Mouse (Mus musculus) testis, adult 2 months (tissue): ENCODE results near the gene Rab3gap2. TPM values are rescaled to one million over a fixed set of nuclear protein-coding genes. Genes with fewer than 3 reads are reported as not detected.

ENCODE experiments used
- H3K27ac ChIP-seq: fragments of 200-500 bp; 2 replicates; pipeline ENCODE4 v1.5.1; 2012; ENCODE audit warnings: low read depth, low read length; ENCODE audit not compliant: control insufficient read depth, insufficient read depth
- H3K27me3 ChIP-seq: fragments of 200-500 bp; 2 replicates; pipeline ENCODE4 v1.6.1; 2012; ENCODE audit warnings: mild to moderate bottlenecking, low read length, moderate library complexity; ENCODE audit not compliant: control insufficient read depth, insufficient read depth
- H3K36me3 ChIP-seq: fragments of 200-500 bp; 2 replicates; pipeline ENCODE4 v1.6.1; 2012; ENCODE audit warnings: mild to moderate bottlenecking, low read length; ENCODE audit not compliant: control insufficient read depth, insufficient read depth
- H3K4me1 ChIP-seq: fragments of 200-500 bp; 2 replicates; pipeline ENCODE4 v1.6.1; 2012; ENCODE audit warnings: low read length; ENCODE audit not compliant: control insufficient read depth, insufficient read depth
- H3K4me3 ChIP-seq: fragments of 200-500 bp; 2 replicates; pipeline ENCODE4 v1.5.1; 2012; ENCODE audit warnings: low read depth, mild to moderate bottlenecking, low read length, moderate library complexity, mixed read lengths; ENCODE audit not compliant: control insufficient read depth
- CTCF ChIP-seq: fragments of 200-500 bp; IDR thresholded peaks from 2 replicates; pipeline ENCODE4 v1.5.1; 2012; ENCODE audit warnings: low read depth, mild to moderate bottlenecking, inconsistent platforms, low read length, moderate library complexity; ENCODE audit not compliant: control insufficient read depth, insufficient read depth, insufficient replicate concordance
- POLR2A ChIP-seq: fragments of 200-500 bp; IDR thresholded peaks from 2 replicates; pipeline ENCODE4 v1.6.1; 2012; ENCODE audit warnings: low read depth, mild to moderate bottlenecking, inconsistent platforms, low read length, moderate library complexity; ENCODE audit not compliant: control insufficient read depth
- polyA plus RNA-seq: library from polyadenylated mRNA; depleted of rRNA; stranded (reverse); fragments of >200 nt; gene quantifications from 2 replicates; pipeline ENCODE4 v1.2.3, GENCODE M21; 2012

Rab3gap2 gene
- polyA plus RNA-seq, 1 experiment: 13.7 TPM

- no peak overlapping the region for H3K27ac ChIP-seq
- no peak overlapping the region for H3K4me3 ChIP-seq
- H3K4me1 ChIP-seq: no peaks in the 10 kb centered on the region
- TF ChIP-seq CTCF: no peak
- no peaks in the 10 kb centered on the region; the same call in 1 of the 2 replicates for H3K36me3 ChIP-seq
- H3K27me3 ChIP-seq: no peaks in the 10 kb centered on the region
Measured at GRCm38 (mm10) chr1:185298496-185298895, 94.6 kb downstream of the Rab3gap2 start.

GRCm38 (mm10) chr1:185302816-185303215 is 98.9 kb downstream of the Rab3gap2 start:
- H3K27me3 ChIP-seq: no peaks in the 10 kb centered on the region
- peak overlapping the region; percentile 69 for H3K4me3 ChIP-seq
- TF ChIP-seq CTCF: no peak
- no peak for TF ChIP-seq POLR2A
- H3K27ac ChIP-seq: no peak overlapping the region
- no peaks in the 10 kb centered on the region for H3K4me1 ChIP-seq
- H3K36me3 ChIP-seq: no peaks in the 10 kb centered on the region

- H3K36me3 ChIP-seq: no peaks in the 10 kb centered on the region
- TF ChIP-seq POLR2A: no peak
- TF ChIP-seq CTCF: no peak
Measured at GRCm38 (mm10) chr1:185306836-185307235, 102.9 kb downstream of the Rab3gap2 start.

GRCm38 (mm10) chr1:185307645-185308044 is 103.7 kb downstream of the Rab3gap2 start:
- H3K27ac ChIP-seq: no peak overlapping the region
- no peaks in the 10 kb centered on the region for H3K4me1 ChIP-seq
- H3K4me3 ChIP-seq: no peak overlapping the region
- H3K36me3 ChIP-seq: no peaks in the 10 kb centered on the region
- TF ChIP-seq POLR2A (no peak), CTCF (no peak)
- H3K27me3 ChIP-seq: no peaks in the 10 kb centered on the region

More at GRCm38 (mm10) chr1:185306836-185307235, 102.9 kb downstream of the Rab3gap2 start:
- Histone ChIP-seq H3K27me3 (no peaks in the 10 kb centered on the region), H3K27ac (no peak overlapping the region), H3K4me3 (no peak overlapping the region), H3K4me1 (no peaks in the 10 kb centered on the region)

GRCm38 (mm10) chr1:185308334-185308733 is 104.4 kb downstream of the Rab3gap2 start:
- Histone ChIP-seq H3K36me3 (no peaks in the 10 kb centered on the region), H3K27me3 (no peaks in the 10 kb centered on the region), H3K27ac (no peak overlapping the region), H3K4me1 (no peaks in the 10 kb centered on the region), H3K4me3 (no peak overlapping the region)
- TF ChIP-seq CTCF (no peak), POLR2A (no peak)

GRCm38 (mm10) chr1:185308908-185309307 is 105.0 kb downstream of the Rab3gap2 start:
- H3K4me1 ChIP-seq: no peaks in the 10 kb centered on the region
- H3K27me3 ChIP-seq: no peaks in the 10 kb centered on the region
- no peak overlapping the region for H3K4me3 ChIP-seq
- TF ChIP-seq POLR2A (no peak), CTCF (no peak)
- no peaks in the 10 kb centered on the region; the same call in 1 of the 2 replicates for H3K36me3 ChIP-seq
- no peak overlapping the region for H3K27ac ChIP-seq

- no peak for TF ChIP-seq CTCF
- TF ChIP-seq POLR2A: no peak
- Histone ChIP-seq H3K27me3 (no peaks in the 10 kb centered on the region), H3K4me1 (no peaks in the 10 kb centered on the region), H3K27ac (no peak overlapping the region), H3K4me3 (no peak overlapping the region), H3K36me3 (no peaks in the 10 kb centered on the region; the same call in 1 of the 2 replicates)
Measured at GRCm38 (mm10) chr1:185311949-185312348, 108.0 kb downstream of the Rab3gap2 start.

- no peaks in the 10 kb centered on the region for H3K4me1 ChIP-seq
- TF ChIP-seq CTCF: no peak
- no peak for TF ChIP-seq POLR2A
- H3K27me3 ChIP-seq: no peaks in the 10 kb centered on the region
- no peak overlapping the region for H3K27ac ChIP-seq
- no peaks in the 10 kb centered on the region; the same call in 1 of the 2 replicates for H3K36me3 ChIP-seq
- no peak overlapping the region for H3K4me3 ChIP-seq
Measured at GRCm38 (mm10) chr1:185314546-185314945, 110.6 kb downstream of the Rab3gap2 start.
